Mouse (Mus musculus): ENCODE measurements around the gene Fmo5.

- TF ChIP-seq CTCF (IDR thresholded peaks at IDR 0.05; ENCODE audit: control insufficient read depth, insufficient read depth, insufficient read length) (no peak), MAX (IDR thresholded peaks at IDR 0.05) (no peak), CEBPB (IDR thresholded peaks at IDR 0.05; ENCODE audit: low read depth) (no peak), USF1 (IDR thresholded peaks at IDR 0.05; ENCODE audit: low read depth) (no peak), MYOG (IDR thresholded peaks at IDR 0.05; ENCODE audit: control insufficient read depth, extremely low read depth, insufficient read length) (no peak), MYOD1 (IDR thresholded peaks at IDR 0.05; ENCODE audit: control insufficient read depth, insufficient read length, low read depth) (no peak), FOSL1 (IDR thresholded peaks at IDR 0.05; ENCODE audit: insufficient read depth, low read length, poor library complexity, severe bottlenecking) (no peak)
Observed at GRCm38 (mm10) chr3:97696866-97697265, 68.3 kb downstream of the Fmo5 start.
